Comparison of ENCODE assay signal across 9 mouse cellular contexts in the genomic region with DNA sequence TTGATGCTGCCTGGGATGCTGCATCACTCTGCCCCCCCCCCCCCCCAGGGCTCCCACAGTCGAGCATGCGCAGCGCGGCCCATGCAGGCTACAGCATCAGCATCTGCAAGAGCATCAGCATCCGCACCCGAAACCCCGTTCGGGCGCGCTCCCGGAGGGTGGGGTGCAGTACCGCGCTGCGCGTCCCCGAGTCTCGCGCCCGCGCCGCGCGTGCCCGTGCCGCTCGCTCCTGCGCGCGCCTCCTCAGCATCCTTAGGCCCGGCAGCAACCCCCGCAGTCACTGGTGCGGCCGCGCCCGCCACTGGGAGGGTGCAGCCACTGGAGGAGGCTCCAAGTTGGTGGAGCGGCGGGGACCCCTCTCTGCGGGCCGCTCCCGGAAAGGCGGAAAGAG. TPM values are rescaled to one million over a fixed set of nuclear protein-coding genes. Genes with fewer than 3 reads are reported as not detected.
DNase-seq lines count a peak whose midpoint lies in the region; ATAC-seq and TF ChIP-seq lines count a peak whose summit lies in the region.
"Had no signal": no experiment of that assay in that cellular context is flagged by ENCODE, and none has a peak within 500 bp of the region (broad histone marks: within the 10 kb centered on the region; RNA-seq: fewer than 3 reads in every experiment).

Adam23 (plus strand) TSS at position 236 of the 391 bp plus-strand sequence.

- peak; percentile 84; the same call in 1 of the 2 replicates for ATAC-seq in kidney, embryonic 16.5 days (ENCODE audit: low FRiP score, low TSS enrichment)
- ATAC-seq in hindbrain, postnatal 0 days = peak; percentile 90
- peak; percentile 71; the same call in 1 of the 2 replicates for ATAC-seq in limb, embryonic 13.5 days (ENCODE audit: low FRiP score, low read depth)
- ATAC-seq in neural tube, embryonic 14.5 days (ENCODE audit: low read depth) = peak; percentile 91
- ATAC-seq in inflammation-experienced regulatory T-cells, adult 6 months = no peak

- no peak for DNase-seq in kidney, postnatal 36 days
- DNase-seq in cerebellum, adult 2 months = peak; percentile 89 to 90
- DNase-seq in forelimb bud, embryonic 11.5 days (ENCODE audit: low read depth, low spot score) = peak; percentile 71
- DNase-seq in hindbrain, postnatal 0 days (ENCODE audit: low spot score) = peak; percentile 90

- no peaks in the 10 kb centered on the region for H3K9me3 ChIP-seq in kidney, embryonic 16.5 days (ENCODE audit: low read length)
- no peaks in the 10 kb centered on the region for H3K9me3 ChIP-seq in hindbrain, postnatal 0 days (ENCODE audit: low read length)
- no peaks in the 10 kb centered on the region for H3K9me3 ChIP-seq in limb, embryonic 13.5 days
- no peaks in the 10 kb centered on the region for H3K9me3 ChIP-seq in neural tube, embryonic 14.5 days (ENCODE audit: control insufficient read depth, low read length)

- no peak within 1 kb of the TSS for H3K27ac ChIP-seq in kidney, embryonic 16.5 days (ENCODE audit: low read length)
- H3K27ac ChIP-seq in cerebellum, adult 2 months (ENCODE audit: insufficient read depth, low read length) = peak within 1 kb of the TSS; percentile 86
- H3K27ac ChIP-seq in hindbrain, postnatal 0 days = peak within 1 kb of the TSS; percentile 78
- no peak within 1 kb of the TSS for H3K27ac ChIP-seq in limb, embryonic 13.5 days
- peak within 1 kb of the TSS; percentile 66 for H3K27ac ChIP-seq in neural tube, embryonic 14.5 days (ENCODE audit: low read depth, low read length)

- H3K27me3 ChIP-seq in kidney, embryonic 16.5 days (ENCODE audit: insufficient read depth, low read length) = peaks cover 13% of the 10 kb centered on the region
- no peaks in the 10 kb centered on the region for H3K27me3 ChIP-seq in cerebellum, adult 2 months (ENCODE audit: control insufficient read depth, insufficient read depth, low read length)
- H3K27me3 ChIP-seq in hindbrain, postnatal 0 days (ENCODE audit: insufficient read depth, low read length) = no peaks in the 10 kb centered on the region
- H3K27me3 ChIP-seq in limb, embryonic 13.5 days = peaks cover 25% of the 10 kb centered on the region
- 0 out of 2 replicates have a peak, but pooled peaks cover 2% of the 10 kb centered on the region for H3K27me3 ChIP-seq in neural tube, embryonic 14.5 days (ENCODE audit: control insufficient read depth, insufficient read depth, low read length)
- H3K27me3 ChIP-seq: CH12.LX had no signal

- H3K36me3 ChIP-seq in kidney, embryonic 16.5 days (ENCODE audit: insufficient read depth, low read length) = no peaks in the 10 kb centered on the region
- no peaks in the 10 kb centered on the region for H3K36me3 ChIP-seq in hindbrain, postnatal 0 days (ENCODE audit: insufficient read depth, low read length)
- H3K36me3 ChIP-seq in limb, embryonic 13.5 days = no peaks in the 10 kb centered on the region
- no peaks in the 10 kb centered on the region for H3K36me3 ChIP-seq in neural tube, embryonic 14.5 days (ENCODE audit: control insufficient read depth, insufficient read depth, low read length)

- peaks cover 8% of the 10 kb centered on the region for H3K4me1 ChIP-seq in kidney, embryonic 16.5 days (ENCODE audit: insufficient read depth, low read length)
- H3K4me1 ChIP-seq in cerebellum, adult 2 months (ENCODE audit: control insufficient read depth, insufficient read depth, low read length) = peaks cover 7% of the 10 kb centered on the region
- no peaks in the 10 kb centered on the region for H3K4me1 ChIP-seq in hindbrain, postnatal 0 days (ENCODE audit: insufficient read depth, low read length)
- peaks cover 6% of the 10 kb centered on the region for H3K4me1 ChIP-seq in limb, embryonic 13.5 days
- H3K4me1 ChIP-seq in neural tube, embryonic 14.5 days (ENCODE audit: control insufficient read depth, insufficient read depth, low read length) = 0 out of 2 replicates have a peak, but pooled peaks cover 4% of the 10 kb centered on the region

- H3K4me3 ChIP-seq in kidney, embryonic 16.5 days (ENCODE audit: low read length) = peak within 1 kb of the TSS; percentile 68
- peak within 1 kb of the TSS; percentile 63 for H3K4me3 ChIP-seq in cerebellum, adult 2 months (replicated peaks; ENCODE audit: insufficient read depth, low read depth, low read length)
- peak within 1 kb of the TSS; percentile 88 for H3K4me3 ChIP-seq in hindbrain, postnatal 0 days (ENCODE audit: low read length)
- H3K4me3 ChIP-seq in limb, embryonic 13.5 days = peak within 1 kb of the TSS; percentile 76
- peak within 1 kb of the TSS; percentile 91 for H3K4me3 ChIP-seq in neural tube, embryonic 14.5 days (ENCODE audit: low read depth, low read length)

- WGBS in kidney, embryonic 16.5 days = under 1% methylated on average over 41 of the region's 41 CpGs
- WGBS in cerebellum, adult 2 months = 1% methylated on average over 40 of the region's 41 CpGs
- under 1% methylated on average over 41 of the region's 41 CpGs for WGBS in hindbrain, postnatal 0 days
- under 1% methylated on average over 41 of the region's 41 CpGs for WGBS in limb, embryonic 13.5 days
- WGBS in neural tube, embryonic 14.5 days = 0% methylated on average over 27 of the region's 41 CpGs

- H3K9ac ChIP-seq in kidney, embryonic 16.5 days (replicated peaks; ENCODE audit: low read length) = peak within 1 kb of the TSS; percentile 68
- peak within 1 kb of the TSS; percentile 90 for H3K9ac ChIP-seq in hindbrain, postnatal 0 days (replicated peaks; ENCODE audit: low read length)
- H3K9ac ChIP-seq in limb, embryonic 13.5 days = peak within 1 kb of the TSS; percentile 77
- peak within 1 kb of the TSS; percentile 90 for H3K9ac ChIP-seq in neural tube, embryonic 14.5 days (replicated peaks; ENCODE audit: low read depth, low read length)

- TF ChIP-seq CTCF in cerebellum, adult 2 months (IDR thresholded peaks at IDR 0.05; ENCODE audit: borderline replicate concordance, insufficient read depth, low read depth, low read length) = no peak
- no peak for TF ChIP-seq CTCF in hindbrain, postnatal 0 days (IDR thresholded peaks at IDR 0.05; ENCODE audit: low read depth)

- peak; percentile 67 for TF ChIP-seq POLR2A in cerebellum, adult 2 months (IDR thresholded peaks at IDR 0.05; ENCODE audit: borderline replicate concordance, insufficient read depth, low read length)

- peak within 1 kb of the TSS; percentile 97 for H3K4me2 ChIP-seq in kidney, embryonic 16.5 days (replicated peaks; ENCODE audit: low read depth, low read length)
- peak within 1 kb of the TSS; percentile 82 for H3K4me2 ChIP-seq in hindbrain, postnatal 0 days (ENCODE audit: low read depth, low read length)
- peak within 1 kb of the TSS; percentile 99 for H3K4me2 ChIP-seq in limb, embryonic 13.5 days (replicated peaks)
- peak within 1 kb of the TSS; percentile 84 for H3K4me2 ChIP-seq in neural tube, embryonic 14.5 days (ENCODE audit: low read depth, low read length)

RNA-seq across cellular contexts. Expression of gene Adam23, which starts in this region (rescaled TPM):
- 0.91 and 1.6 TPM in 2 replicates for polyA plus RNA-seq in kidney, embryonic 16.5 days (2015; fragmentation: Nextera tagmentation; extraction: Ambion mirVana)
- 116 and 124 TPM in 2 replicates for polyA plus RNA-seq in cerebellum, adult 2 months (2012; rRNA removed)
- 46.5 and 62.1 TPM in 2 replicates for total RNA-seq in hindbrain, postnatal 0 days (2014; rRNA removed)
- 19.2 and 19.9 TPM in 2 replicates for polyA plus RNA-seq in hindbrain, postnatal 0 days (2015; fragmentation: Nextera tagmentation; extraction: Ambion mirVana)
- polyA plus RNA-seq in limb, embryonic 13.5 days (2015; fragmentation: Nextera tagmentation; extraction: Ambion mirVana) = 4.4 and 4.6 TPM in 2 replicates
- 26.0 and 27.6 TPM in 2 replicates for polyA plus RNA-seq in neural tube, embryonic 14.5 days (2014; fragmentation: Nextera tagmentation; extraction: Ambion mirVana)
- polyA plus RNA-seq in inflammation-experienced regulatory T-cells, adult 6 months (2017; shearing (Covaris generic)) = under 1 TPM in 2 of 3 experiments, not detected in 1; 0.38 to 0.45 TPM
- total RNA-seq: CH12.LX had no signal

Comparison
In these comparisons a context has a peak if more than half of its experiments do, and no peak if none do; other contexts are left out.
1. H3K27ac ChIP-seq: peak in cerebellum, adult 2 months (single experiment), hindbrain, postnatal 0 days (single experiment) and neural tube, embryonic 14.5 days (single experiment); none in kidney, embryonic 16.5 days (single experiment) and limb, embryonic 13.5 days (single experiment).
2. DNase-seq: peak in cerebellum, adult 2 months (2 of 2), forelimb bud, embryonic 11.5 days (single experiment) and hindbrain, postnatal 0 days (single experiment); none in kidney, postnatal 36 days (0 of 2).
3. Peak in every context shown above with its lines, with median percentiles within 50 percentile points of each other: H3K4me2 ChIP-seq, H3K4me3 ChIP-seq and H3K9ac ChIP-seq.